Mouse (Mus musculus): Measurements from ENCODE around the gene Gm37240. TPM values are rescaled to one million over a fixed set of nuclear protein-coding genes. Genes with fewer than 3 reads are reported as not detected.

Gm37240 gene
- polyA plus RNA-seq, 1 experiment, result 1.0 TPM

DNA sequence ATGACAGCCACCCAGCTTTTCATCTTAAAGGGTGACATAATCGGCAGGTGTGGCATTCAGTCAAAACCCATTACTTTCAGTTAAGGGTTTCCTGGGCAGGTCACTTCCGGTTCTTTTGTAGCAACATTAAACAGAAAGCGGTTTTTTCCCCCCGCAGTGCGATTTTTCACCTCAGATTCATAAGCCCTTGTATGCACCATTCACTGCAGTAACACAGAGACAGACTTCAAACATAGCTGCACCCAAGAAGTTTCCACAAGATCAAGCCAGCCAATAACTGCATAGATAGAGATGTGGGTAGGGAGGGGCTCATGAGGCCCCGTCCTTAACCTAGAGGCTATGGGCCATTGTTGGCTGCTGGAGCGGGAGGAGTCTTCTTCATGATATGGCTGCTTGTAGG lies 760.3 kb downstream of the Gm37240 start:
- no peak for TF ChIP-seq CTCF (IDR thresholded peaks at IDR 0.05; ENCODE audit: control insufficient read depth, insufficient read depth, low read length)
- TF ChIP-seq POLR2A (IDR thresholded peaks at IDR 0.05; ENCODE audit: borderline replicate concordance, control insufficient read depth, low read depth, low read length), result no peak

DNA sequence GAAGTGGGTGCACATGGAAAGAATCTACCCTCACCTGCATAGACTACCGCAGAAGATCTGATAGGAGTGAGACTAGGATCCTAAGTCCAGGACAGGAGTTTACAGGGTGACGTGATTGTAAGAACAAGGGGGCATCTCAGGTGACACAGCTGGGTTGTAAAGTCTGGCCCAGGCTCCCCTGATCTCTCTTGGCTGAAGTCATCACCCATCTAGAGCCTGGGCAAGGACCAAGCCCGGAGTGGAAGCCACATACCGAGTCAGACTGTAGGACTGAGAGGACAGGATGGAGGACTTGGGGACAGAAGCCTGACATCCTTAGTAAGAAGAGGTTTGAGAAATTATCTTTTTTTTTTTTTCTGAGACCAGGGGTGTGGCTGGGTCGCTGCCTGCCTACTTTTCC lies 761.8 kb downstream of the Gm37240 start:
- TF ChIP-seq CTCF (IDR thresholded peaks at IDR 0.05; ENCODE audit: control insufficient read depth, insufficient read depth, low read length) (no peak), POLR2A (IDR thresholded peaks at IDR 0.05; ENCODE audit: borderline replicate concordance, control insufficient read depth, low read depth, low read length) (no peak)
- Histone ChIP-seq H3K27ac (ENCODE audit: control insufficient read depth, insufficient read depth, low read depth, low read length, poor library complexity) (no peak overlapping the region), H3K4me3 (replicated peaks; ENCODE audit: control insufficient read depth, low read depth, low read length) (no peak overlapping the region), H3K4me1 (ENCODE audit: control insufficient read depth, insufficient read depth, low read length) (no peaks in the 10 kb centered on the region)
- 77% methylated on average over 5 of the region's 5 CpGs for WGBS

More for the DNA sequence above, 760.3 kb downstream of the Gm37240 start:
- H3K4me3 ChIP-seq (replicated peaks; ENCODE audit: control insufficient read depth, low read depth, low read length), result no peak overlapping the region
- H3K4me1 ChIP-seq (ENCODE audit: control insufficient read depth, insufficient read depth, low read length), result no peaks in the 10 kb centered on the region
- H3K27ac ChIP-seq (ENCODE audit: control insufficient read depth, insufficient read depth, low read depth, low read length, poor library complexity), result no peak overlapping the region
- 16% methylated on average over 7 of the region's 7 CpGs for WGBS

DNA sequence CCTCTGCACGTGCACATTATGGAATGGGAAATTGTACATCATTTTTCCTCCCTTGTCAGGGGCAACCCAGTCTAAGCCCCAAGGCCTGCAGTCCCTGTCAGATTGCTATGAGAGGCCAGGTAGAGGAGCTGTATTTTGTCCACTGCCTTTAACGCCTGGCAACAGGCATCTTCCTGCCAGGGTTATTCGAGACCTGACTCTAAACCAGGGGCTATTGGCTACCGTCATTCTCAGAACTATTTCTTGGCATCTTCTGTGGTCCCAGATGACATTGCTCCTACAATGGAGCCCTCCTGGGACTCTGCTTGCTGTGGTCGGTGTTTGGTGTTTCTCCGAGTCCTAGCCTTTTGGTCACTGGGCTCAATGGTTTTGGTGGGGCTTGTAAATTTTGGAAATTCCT lies 762.4 kb downstream of the Gm37240 start:
- WGBS, result 86% methylated on average over 6 of the region's 6 CpGs
- no peak overlapping the region for H3K4me3 ChIP-seq (replicated peaks; ENCODE audit: control insufficient read depth, low read depth, low read length)
- no peaks in the 10 kb centered on the region for H3K4me1 ChIP-seq (ENCODE audit: control insufficient read depth, insufficient read depth, low read length)
- H3K27ac ChIP-seq (ENCODE audit: control insufficient read depth, insufficient read depth, low read depth, low read length, poor library complexity), result no peak overlapping the region
- no peak for TF ChIP-seq CTCF (IDR thresholded peaks at IDR 0.05; ENCODE audit: control insufficient read depth, insufficient read depth, low read length)
- TF ChIP-seq POLR2A (IDR thresholded peaks at IDR 0.05; ENCODE audit: borderline replicate concordance, control insufficient read depth, low read depth, low read length), result no peak

DNA sequence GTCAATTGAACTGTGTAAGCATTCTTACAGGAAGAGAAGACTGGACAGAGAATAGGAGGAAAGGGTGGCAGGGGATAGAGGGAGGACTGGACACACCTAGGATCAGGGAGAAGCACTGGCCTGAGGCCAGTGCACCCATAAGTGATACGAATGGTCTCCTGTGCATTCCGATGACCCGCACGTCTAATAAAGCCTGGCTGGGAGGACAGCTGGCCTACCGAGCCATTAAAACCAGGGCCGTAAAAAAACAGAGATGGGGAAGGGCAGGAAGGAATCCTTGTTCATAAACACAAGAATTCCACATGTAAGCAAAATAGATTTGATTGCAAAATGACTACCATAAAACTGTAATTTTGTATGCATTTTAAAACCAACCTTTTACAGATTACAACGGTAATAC lies 762.9 kb downstream of the Gm37240 start:
- no peak for TF ChIP-seq CTCF (IDR thresholded peaks at IDR 0.05; ENCODE audit: control insufficient read depth, insufficient read depth, low read length)
- no peak for TF ChIP-seq POLR2A (IDR thresholded peaks at IDR 0.05; ENCODE audit: borderline replicate concordance, control insufficient read depth, low read depth, low read length)
- 84% methylated on average over 7 of the region's 7 CpGs for WGBS
- no peaks in the 10 kb centered on the region for H3K4me1 ChIP-seq (ENCODE audit: control insufficient read depth, insufficient read depth, low read length)
- no peak overlapping the region for H3K27ac ChIP-seq (ENCODE audit: control insufficient read depth, insufficient read depth, low read depth, low read length, poor library complexity)
- H3K4me3 ChIP-seq (replicated peaks; ENCODE audit: control insufficient read depth, low read depth, low read length), result no peak overlapping the region

DNA sequence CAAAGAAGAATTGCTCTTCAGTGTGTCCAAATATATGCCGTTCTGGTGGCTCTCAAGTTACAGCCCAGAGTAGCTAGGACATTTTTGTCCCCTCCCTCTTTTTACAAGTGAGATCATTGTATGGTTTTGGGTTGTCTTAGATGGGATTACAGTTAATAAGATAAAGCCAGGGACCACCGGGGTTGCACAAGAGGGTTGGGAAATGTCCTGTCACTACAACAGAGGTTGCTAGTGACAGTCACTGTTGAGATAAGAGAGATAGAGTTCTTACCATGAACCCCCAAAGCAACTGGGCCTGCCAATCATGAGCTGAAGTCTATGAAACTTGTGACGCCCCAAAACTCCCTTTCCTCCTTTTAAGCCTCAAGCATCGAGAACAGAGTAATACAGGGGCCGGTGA lies 769.6 kb downstream of the Gm37240 start:
- no peak overlapping the region for H3K27ac ChIP-seq (ENCODE audit: control insufficient read depth, insufficient read depth, low read depth, low read length, poor library complexity)
- H3K4me3 ChIP-seq (replicated peaks; ENCODE audit: control insufficient read depth, low read depth, low read length), result no peak overlapping the region
- H3K4me1 ChIP-seq (ENCODE audit: control insufficient read depth, insufficient read depth, low read length), result no peaks in the 10 kb centered on the region
- TF ChIP-seq POLR2A (IDR thresholded peaks at IDR 0.05; ENCODE audit: borderline replicate concordance, control insufficient read depth, low read depth, low read length) (no peak), CTCF (IDR thresholded peaks at IDR 0.05; ENCODE audit: control insufficient read depth, insufficient read depth, low read length) (no peak)
- 43% methylated on average over 5 of the region's 5 CpGs for WGBS

DNA sequence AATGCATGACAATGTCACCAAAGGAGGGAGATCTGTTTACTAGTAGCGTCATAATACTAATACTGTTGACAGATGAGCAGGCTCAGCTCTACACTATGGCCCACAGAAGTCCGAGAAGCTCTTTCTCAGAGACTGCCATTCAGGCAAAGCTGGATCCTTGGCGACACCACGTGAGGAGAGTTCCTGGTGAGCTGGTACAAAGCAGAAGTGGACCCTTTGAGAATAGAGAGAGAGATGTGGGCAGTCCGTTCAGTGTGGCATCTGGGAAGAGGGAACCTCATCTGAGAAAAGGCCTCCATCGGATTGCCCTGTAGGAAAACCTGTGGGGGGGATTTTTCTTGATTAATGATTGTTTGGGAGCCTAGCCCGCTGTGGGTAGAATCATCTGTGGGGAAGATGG lies 770.3 kb downstream of the Gm37240 start:
- no peak overlapping the region for H3K4me3 ChIP-seq (replicated peaks; ENCODE audit: control insufficient read depth, low read depth, low read length)
- no peaks in the 10 kb centered on the region for H3K4me1 ChIP-seq (ENCODE audit: control insufficient read depth, insufficient read depth, low read length)
- WGBS, result 61% methylated on average over 7 of the region's 7 CpGs
- H3K27ac ChIP-seq (ENCODE audit: control insufficient read depth, insufficient read depth, low read depth, low read length, poor library complexity), result no peak overlapping the region
- no peak for TF ChIP-seq POLR2A (IDR thresholded peaks at IDR 0.05; ENCODE audit: borderline replicate concordance, control insufficient read depth, low read depth, low read length)
- TF ChIP-seq CTCF (IDR thresholded peaks at IDR 0.05; ENCODE audit: control insufficient read depth, insufficient read depth, low read length), result no peak

DNA sequence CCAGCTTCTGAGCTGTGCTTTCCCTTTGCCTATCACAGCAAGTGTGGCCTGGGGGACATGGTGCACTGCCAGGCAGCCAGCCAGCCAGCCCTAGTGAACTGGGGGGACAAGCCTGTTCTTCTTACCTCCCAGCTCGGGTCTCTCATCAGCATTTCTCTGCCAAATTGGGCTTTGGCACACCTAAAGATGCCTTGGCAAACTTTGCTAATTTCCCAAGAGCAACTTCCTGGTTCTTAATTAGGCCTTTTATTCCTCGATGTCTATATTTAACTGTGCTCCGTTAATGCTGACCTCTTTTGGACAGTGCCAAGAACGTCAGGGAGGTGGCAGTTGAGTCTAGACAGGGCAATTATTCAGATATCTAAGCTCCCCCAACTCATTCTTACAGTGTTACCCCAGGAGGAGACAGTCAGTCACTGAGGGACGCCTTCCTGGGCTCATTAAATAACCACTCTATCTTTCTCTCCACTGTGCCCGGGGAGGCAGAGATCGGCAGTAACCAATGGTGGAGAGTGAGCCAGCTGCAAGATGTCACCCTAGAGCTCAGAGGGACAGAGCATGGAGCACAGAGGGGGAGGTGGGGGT lies 771.3 kb downstream of the Gm37240 start:
- Histone ChIP-seq H3K4me1 (ENCODE audit: control insufficient read depth, insufficient read depth, low read length) (no peaks in the 10 kb centered on the region), H3K27ac (ENCODE audit: control insufficient read depth, insufficient read depth, low read depth, low read length, poor library complexity) (no peak overlapping the region), H3K4me3 (replicated peaks; ENCODE audit: control insufficient read depth, low read depth, low read length) (no peak overlapping the region)
- no peak for TF ChIP-seq POLR2A (IDR thresholded peaks at IDR 0.05; ENCODE audit: borderline replicate concordance, control insufficient read depth, low read depth, low read length)
- no peak for TF ChIP-seq CTCF (IDR thresholded peaks at IDR 0.05; ENCODE audit: control insufficient read depth, insufficient read depth, low read length)
- WGBS, result 54% methylated on average over 7 of the region's 7 CpGs

DNA sequence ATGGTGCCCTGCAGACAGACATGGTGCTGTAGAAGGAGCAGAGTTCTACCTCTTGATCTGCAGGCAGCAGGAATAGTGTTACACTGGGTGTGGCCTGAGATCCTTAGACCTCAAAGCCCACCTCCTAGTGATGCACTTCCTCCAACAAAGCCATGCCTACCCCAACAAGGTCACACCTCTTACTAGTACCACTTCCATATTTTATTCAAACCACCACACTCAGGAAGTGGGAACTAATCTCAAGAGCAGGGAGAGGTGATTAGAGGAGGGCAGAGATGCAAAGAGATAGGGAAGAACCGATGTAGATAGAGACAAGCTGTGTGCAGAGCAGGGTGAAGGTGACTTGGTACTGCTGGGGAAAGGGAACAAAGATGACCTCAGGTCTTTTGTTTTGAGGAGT lies 773.8 kb downstream of the Gm37240 start:
- TF ChIP-seq CTCF (IDR thresholded peaks at IDR 0.05; ENCODE audit: control insufficient read depth, insufficient read depth, low read length), result no peak
- no peak for TF ChIP-seq POLR2A (IDR thresholded peaks at IDR 0.05; ENCODE audit: borderline replicate concordance, control insufficient read depth, low read depth, low read length)
- H3K27ac ChIP-seq (ENCODE audit: control insufficient read depth, insufficient read depth, low read depth, low read length, poor library complexity), result no peak overlapping the region
- H3K4me3 ChIP-seq (replicated peaks; ENCODE audit: control insufficient read depth, low read depth, low read length), result no peak overlapping the region
- 0% methylated on average over 1 of the region's 1 CpGs for WGBS
- H3K4me1 ChIP-seq (ENCODE audit: control insufficient read depth, insufficient read depth, low read length), result no peaks in the 10 kb centered on the region

DNA sequence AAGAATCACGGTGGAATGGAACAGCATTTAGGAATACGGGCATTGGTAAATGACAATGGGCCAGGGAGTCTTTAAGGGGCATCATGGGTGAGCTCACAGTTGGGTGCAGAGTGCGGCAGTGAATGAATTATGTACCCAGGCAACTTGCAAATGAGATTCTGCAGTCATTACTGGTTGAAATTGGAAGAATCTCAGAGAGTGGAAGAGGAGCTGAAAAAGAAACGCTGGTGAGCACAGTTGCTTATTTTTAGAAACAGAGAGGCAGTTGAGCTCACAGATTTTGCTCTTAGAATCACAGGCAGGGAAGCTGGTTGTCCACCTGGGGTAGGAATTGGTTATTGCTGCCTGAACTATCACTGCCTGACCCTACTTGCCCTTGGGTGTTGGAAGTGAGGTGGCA lies 776.6 kb downstream of the Gm37240 start:
- no peak overlapping the region for H3K4me3 ChIP-seq (replicated peaks; ENCODE audit: control insufficient read depth, low read depth, low read length)
- H3K27ac ChIP-seq (ENCODE audit: control insufficient read depth, insufficient read depth, low read depth, low read length, poor library complexity), result no peak overlapping the region
- TF ChIP-seq POLR2A (IDR thresholded peaks at IDR 0.05; ENCODE audit: borderline replicate concordance, control insufficient read depth, low read depth, low read length) (no peak), CTCF (IDR thresholded peaks at IDR 0.05; ENCODE audit: control insufficient read depth, insufficient read depth, low read length) (no peak)
- no peaks in the 10 kb centered on the region for H3K4me1 ChIP-seq (ENCODE audit: control insufficient read depth, insufficient read depth, low read length)
- 73% methylated on average over 4 of the region's 4 CpGs for WGBS
